Mouse (Mus musculus): ENCODE data around the gene Hipk3. TPM values are rescaled to one million over a fixed set of nuclear protein-coding genes. Genes with fewer than 3 reads are reported as not detected.

Gene Hipk3
- total RNA-seq, 2 experiments from 2014 or later: 75.5 to 76.8 TPM

Small RNA genes within 50 kb of the gene (microRNA-seq; reads per million reads assigned to microRNA genes)
- 0 reads per million in 2 experiments for gene Mir1902

Other genes starting within 250 kb of the Hipk3 start
- gene D430041D05Rik, start 83.4 kb downstream of the Hipk3 start, total RNA-seq (2021): 10 to 100 TPM; 70.9 to 78.2 TPM
- 10 to 100 TPM; 39.0 to 42.8 TPM for gene Cstf3, start 96.1 kb upstream of the Hipk3 start, total RNA-seq (2021)
- 10 to 100 TPM; 31.8 to 33.9 TPM for gene Tcp11l1, start 217.7 kb upstream of the Hipk3 start, total RNA-seq (2021)
- gene Pin1rt1, start 221.9 kb upstream of the Hipk3 start, total RNA-seq (2021): not detected
- gene Depdc7, start 248.4 kb upstream of the Hipk3 start, total RNA-seq (2021): 1 to 10 TPM; 2.8 to 3.9 TPM